Mouse (Mus musculus) erythroblast, embryonic 14.5 days (primary cell): ENCODE results near the gene Sirt3.

ENCODE experiments used
- GATA1 ChIP-seq: IDR thresholded peaks from 2 replicates; pipeline ENCODE4 v1.6.1; 2012; ENCODE audit warnings: low read length, inconsistent platforms, mixed read lengths
- TAL1 ChIP-seq: IDR thresholded peaks from 3 replicates; pipeline ENCODE4 v1.6.1; 2012; ENCODE audit warnings: low read length, inconsistent platforms, mixed read lengths

GRCm38 (mm10) chr7:140919911-140920310 is 37.8 kb upstream of the Sirt3 start:
- TF ChIP-seq GATA1 (no peak), TAL1 (no peak)
